Mouse (Mus musculus): ENCODE data around the gene Olfr460. TPM values are rescaled to one million over a fixed set of nuclear protein-coding genes. Genes with fewer than 3 reads are reported as not detected.
"Not testable (repeated sequence)": the region's sequence is repeated elsewhere in the genome, so short reads cannot be mapped to it uniquely, and the experiment has no call there.

The Olfr460 gene
- not detected in 2 replicates for polyA plus RNA-seq (2016; fragmentation: Nextera tagmentation; extraction: Ambion mirVana)

GRCm38 (mm10) chr6:40569187-40569586 lies at the start of gene Olfr460:
Gene Olfr460, plus strand, starts transcription at chr6:40569487.
- Histone ChIP-seq H3K27me3 (ENCODE audit: poor library complexity, severe bottlenecking) (no peaks in the 10 kb centered on the region), H3K4me3 (no peak within 1 kb of the TSS), H3K36me3 (replicated peaks) (no peaks in the 10 kb centered on the region), H3K27ac (no peak within 1 kb of the TSS), H3K9me3 (no peaks in the 10 kb centered on the region), H3K4me1 (no peaks in the 10 kb centered on the region)
- no peak for DNase-seq (ENCODE audit: extremely low spot score, low spot score)
- WGBS: 92% methylated on average over 3 of the region's 3 CpGs

GRCm38 (mm10) chr6:40544690-40545089 lies 24.6 kb upstream of the Olfr460 start:
- no peaks in the 10 kb centered on the region for H3K4me1 ChIP-seq
- no peaks in the 10 kb centered on the region for H3K9me3 ChIP-seq
- 85% methylated on average over 10 of the region's 10 CpGs for WGBS
- H3K27ac ChIP-seq: no peak overlapping the region
- H3K4me3 ChIP-seq: no peak overlapping the region
- H3K27me3 ChIP-seq (ENCODE audit: poor library complexity, severe bottlenecking): no peaks in the 10 kb centered on the region
- no peaks in the 10 kb centered on the region for H3K36me3 ChIP-seq (replicated peaks)
- DNase-seq (ENCODE audit: extremely low spot score, low spot score): no peak

- WGBS: 79% methylated on average over 2 of the region's 2 CpGs
- H3K4me3 ChIP-seq: no peak within 1 kb of the TSS
- no peak for DNase-seq (ENCODE audit: extremely low spot score, low spot score)
- no peaks in the 10 kb centered on the region for H3K36me3 ChIP-seq (replicated peaks)
- no peaks in the 10 kb centered on the region for H3K4me1 ChIP-seq
- H3K9me3 ChIP-seq: no peaks in the 10 kb centered on the region
- no peak within 1 kb of the TSS for H3K27ac ChIP-seq
- no peaks in the 10 kb centered on the region for H3K27me3 ChIP-seq (ENCODE audit: poor library complexity, severe bottlenecking)
Observed at GRCm38 (mm10) chr6:40554950-40555349, 14.3 kb upstream of the Olfr460 start, which contains the start of gene Olfr461. Gene Olfr461, minus strand, starts transcription at chr6:40555050.

GRCm38 (mm10) chr6:40573618-40574017 lies 4.3 kb downstream of the Olfr460 start:
- no peak for DNase-seq (ENCODE audit: extremely low spot score, low spot score)
- Histone ChIP-seq H3K4me3 (no peak overlapping the region), H3K4me1 (no peaks in the 10 kb centered on the region), H3K27ac (no peak overlapping the region), H3K9me3 (no peaks in the 10 kb centered on the region), H3K36me3 (replicated peaks) (no peaks in the 10 kb centered on the region), H3K27me3 (ENCODE audit: poor library complexity, severe bottlenecking) (no peaks in the 10 kb centered on the region)
- WGBS: 84% methylated on average over 3 of the region's 3 CpGs

- Histone ChIP-seq H3K27ac (no peak overlapping the region), H3K27me3 (ENCODE audit: poor library complexity, severe bottlenecking) (no peaks in the 10 kb centered on the region), H3K4me1 (no peaks in the 10 kb centered on the region), H3K36me3 (replicated peaks) (no peaks in the 10 kb centered on the region), H3K9me3 (no peaks in the 10 kb centered on the region), H3K4me3 (no peak overlapping the region)
- 91% methylated on average over 1 of the region's 1 CpGs for WGBS
- DNase-seq (ENCODE audit: extremely low spot score, low spot score): no peak
Observed at GRCm38 (mm10) chr6:40576305-40576704, 7.0 kb downstream of the Olfr460 start.

- no peak for DNase-seq (ENCODE audit: extremely low spot score, low spot score)
- Histone ChIP-seq H3K36me3 (replicated peaks) (no peaks in the 10 kb centered on the region), H3K27ac (no peak overlapping the region), H3K27me3 (ENCODE audit: poor library complexity, severe bottlenecking) (no peaks in the 10 kb centered on the region), H3K9me3 (no peaks in the 10 kb centered on the region), H3K4me1 (no peaks in the 10 kb centered on the region), H3K4me3 (no peak overlapping the region)
- WGBS: 88% methylated on average over 6 of the region's 6 CpGs
Observed at GRCm38 (mm10) chr6:40584336-40584735, 15.0 kb downstream of the Olfr460 start.

GRCm38 (mm10) chr6:40585645-40586044 lies 16.4 kb downstream of the Olfr460 start, which contains the start of gene Clec5a:
Gene Clec5a, minus strand, starts transcription at chr6:40585821.
- H3K4me3 ChIP-seq: no peak within 1 kb of the TSS
- 86% methylated on average over 5 of the region's 5 CpGs for WGBS
- no peaks in the 10 kb centered on the region for H3K27me3 ChIP-seq (ENCODE audit: poor library complexity, severe bottlenecking)
- no peak within 1 kb of the TSS for H3K27ac ChIP-seq
- H3K9me3 ChIP-seq: no peaks in the 10 kb centered on the region
- H3K36me3 ChIP-seq (replicated peaks): no peaks in the 10 kb centered on the region
- H3K4me1 ChIP-seq: no peaks in the 10 kb centered on the region
- DNase-seq (ENCODE audit: extremely low spot score, low spot score): no peak

GRCm38 (mm10) chr6:40588346-40588745 lies 19.1 kb downstream of the Olfr460 start:
- Histone ChIP-seq H3K4me3 (no peak overlapping the region), H3K27me3 (ENCODE audit: poor library complexity, severe bottlenecking) (no peaks in the 10 kb centered on the region), H3K27ac (no peak overlapping the region), H3K9me3 (no peaks in the 10 kb centered on the region), H3K36me3 (replicated peaks) (no peaks in the 10 kb centered on the region), H3K4me1 (no peaks in the 10 kb centered on the region)
- DNase-seq (ENCODE audit: extremely low spot score, low spot score): no peak
- WGBS: 88% methylated on average over 2 of the region's 2 CpGs

- WGBS: 81% methylated on average over 3 of the region's 3 CpGs
- Histone ChIP-seq H3K27ac (no peak overlapping the region), H3K4me3 (no peak overlapping the region), H3K9me3 (no peaks in the 10 kb centered on the region), H3K4me1 (no peaks in the 10 kb centered on the region), H3K36me3 (replicated peaks) (no peaks in the 10 kb centered on the region), H3K27me3 (ENCODE audit: poor library complexity, severe bottlenecking) (no peaks in the 10 kb centered on the region)
- no peak for DNase-seq (ENCODE audit: extremely low spot score, low spot score)
Observed at GRCm38 (mm10) chr6:40594804-40595550, 25.7 kb downstream of the Olfr460 start.

- 31% methylated on average over 4 of the region's 4 CpGs for WGBS
- H3K4me3 ChIP-seq: not testable (repeated sequence)
Observed at GRCm38 (mm10) chr6:40598546-40598945, 29.3 kb downstream of the Olfr460 start.

GRCm38 (mm10) chr6:40607431-40607830 lies 38.1 kb downstream of the Olfr460 start:
- H3K27me3 ChIP-seq (ENCODE audit: poor library complexity, severe bottlenecking): no peaks in the 10 kb centered on the region
- no peak for DNase-seq (ENCODE audit: extremely low spot score, low spot score)
- H3K36me3 ChIP-seq (replicated peaks): no peaks in the 10 kb centered on the region
- no peaks in the 10 kb centered on the region for H3K9me3 ChIP-seq
- no peaks in the 10 kb centered on the region for H3K4me1 ChIP-seq
- no peak overlapping the region for H3K4me3 ChIP-seq
- no peak overlapping the region for H3K27ac ChIP-seq

More at GRCm38 (mm10) chr6:40598546-40598945, 29.3 kb downstream of the Olfr460 start:
- not testable (repeated sequence) for H3K4me1 ChIP-seq; DNase-seq (ENCODE audit: extremely low spot score, low spot score); H3K36me3 ChIP-seq (replicated peaks); H3K27me3 ChIP-seq (ENCODE audit: poor library complexity, severe bottlenecking); H3K27ac ChIP-seq; H3K9me3 ChIP-seq

GRCm38 (mm10) chr6:40610244-40610643 lies 41.0 kb downstream of the Olfr460 start:
- DNase-seq (ENCODE audit: extremely low spot score, low spot score): no peak
- no peak overlapping the region for H3K27ac ChIP-seq
- no peaks in the 10 kb centered on the region for H3K27me3 ChIP-seq (ENCODE audit: poor library complexity, severe bottlenecking)
- H3K36me3 ChIP-seq (replicated peaks): no peaks in the 10 kb centered on the region
- H3K4me3 ChIP-seq: no peak overlapping the region
- no peaks in the 10 kb centered on the region for H3K9me3 ChIP-seq
- 88% methylated on average over 8 of the region's 8 CpGs for WGBS
- no peaks in the 10 kb centered on the region for H3K4me1 ChIP-seq

GRCm38 (mm10) chr6:40613260-40613852 lies 44.1 kb downstream of the Olfr460 start, which contains the start of gene Tas2r138:
Gene Tas2r138, minus strand, starts transcription at chr6:40613310.
- H3K9me3 ChIP-seq: no peaks in the 10 kb centered on the region
- DNase-seq (ENCODE audit: extremely low spot score, low spot score): no peak
- 95% methylated on average over 4 of the region's 4 CpGs for WGBS
- H3K27me3 ChIP-seq (ENCODE audit: poor library complexity, severe bottlenecking): no peaks in the 10 kb centered on the region
- no peak within 1 kb of the TSS for H3K4me3 ChIP-seq
- no peak within 1 kb of the TSS for H3K27ac ChIP-seq
- H3K4me1 ChIP-seq: no peaks in the 10 kb centered on the region
- no peaks in the 10 kb centered on the region for H3K36me3 ChIP-seq (replicated peaks)
